20 mouse cellular contexts compared by ENCODE assay signal in genomic region chr13:107932423-107933032, GRCm38 (mm10).
DNase-seq lines count a peak whose midpoint lies in the region; ATAC-seq lines count a peak whose summit lies in the region.
"Had no signal": no experiment of that assay in that cellular context is flagged by ENCODE, and none has a peak within 500 bp of the region (broad histone marks: within the 10 kb centered on the region; RNA-seq: fewer than 3 reads in every experiment).

No protein-coding gene starts in this region.

- intact Hi-C loops in heart, postnatal 14 days (cut with DNase I) = no loop called here

- no peaks in the 10 kb centered on the region for H3K4me1 ChIP-seq in kidney, embryonic 14.5 days (ENCODE audit: control insufficient read depth, insufficient read depth, low read length)
- H3K4me1 ChIP-seq in lung, embryonic 16.5 days (replicated peaks; ENCODE audit: control insufficient read depth, insufficient read depth, low read length) = no peaks in the 10 kb centered on the region
- H3K4me1 ChIP-seq in embryonic facial prominence, embryonic 10.5 days = peaks cover 35% of the 10 kb centered on the region
- peaks cover 26% of the 10 kb centered on the region for H3K4me1 ChIP-seq in embryonic facial prominence, embryonic 13.5 days

- ATAC-seq in kidney, embryonic 14.5 days (ENCODE audit: low FRiP score, low TSS enrichment) = peak; percentile 82
- 0 out of 2 replicates have a peak, but pooled peaks have one; percentile 23 for ATAC-seq in lung, embryonic 16.5 days (ENCODE audit: low read depth)
- ATAC-seq in embryonic facial prominence, embryonic 13.5 days (ENCODE audit: insufficient number of reproducible peaks, insufficient read depth, low FRiP score, low TSS enrichment, low read depth) = 0 out of 2 replicates have a peak, but pooled peaks have one; percentile 44
- ATAC-seq in erythroblast, adult 5-6 weeks (replicated peaks; ENCODE audit: low FRiP score, poor library complexity, severe bottlenecking) = no peak
- ATAC-seq: forebrain, embryonic 15.5 days had no signal

- no peak overlapping the region for H3K9ac ChIP-seq in kidney, embryonic 14.5 days (ENCODE audit: low read depth, low read length)
- no peak overlapping the region for H3K9ac ChIP-seq in lung, embryonic 16.5 days (ENCODE audit: low read length)
- no peak overlapping the region for H3K9ac ChIP-seq in embryonic facial prominence, embryonic 13.5 days
- H3K9ac ChIP-seq: forebrain, embryonic 15.5 days; hindbrain, embryonic 13.5 days had no signal

- no peaks in the 10 kb centered on the region for H3K27me3 ChIP-seq in kidney, embryonic 14.5 days (ENCODE audit: control insufficient read depth, insufficient read depth, low read length)
- H3K27me3 ChIP-seq in lung, embryonic 16.5 days (ENCODE audit: control insufficient read depth, insufficient read depth, low read depth, low read length) = no peaks in the 10 kb centered on the region
- H3K27me3 ChIP-seq in embryonic facial prominence, embryonic 10.5 days (replicated peaks; ENCODE audit: low read depth, poor library complexity, severe bottlenecking) = peaks cover 18% of the 10 kb centered on the region; the same call in 1 of the 2 replicates
- H3K27me3 ChIP-seq in embryonic facial prominence, embryonic 13.5 days = peaks cover 37% of the 10 kb centered on the region
- H3K27me3 ChIP-seq: forebrain, embryonic 15.5 days had no signal

- H3K9me3 ChIP-seq in kidney, embryonic 14.5 days (ENCODE audit: control insufficient read depth, low read length) = no peaks in the 10 kb centered on the region
- no peaks in the 10 kb centered on the region for H3K9me3 ChIP-seq in lung, embryonic 16.5 days (ENCODE audit: control insufficient read depth, low read length)
- H3K9me3 ChIP-seq in embryonic facial prominence, embryonic 10.5 days = no peaks in the 10 kb centered on the region
- H3K9me3 ChIP-seq in embryonic facial prominence, embryonic 13.5 days = no peaks in the 10 kb centered on the region
- H3K9me3 ChIP-seq: forebrain, embryonic 15.5 days; hindbrain, embryonic 13.5 days had no signal

- no peaks in the 10 kb centered on the region for H3K36me3 ChIP-seq in kidney, embryonic 14.5 days (ENCODE audit: control insufficient read depth, insufficient read depth, low read length)
- H3K36me3 ChIP-seq in lung, embryonic 16.5 days (ENCODE audit: control insufficient read depth, insufficient read depth, low read length) = no peaks in the 10 kb centered on the region
- H3K36me3 ChIP-seq in embryonic facial prominence, embryonic 10.5 days (replicated peaks) = no peaks in the 10 kb centered on the region
- no peaks in the 10 kb centered on the region for H3K36me3 ChIP-seq in embryonic facial prominence, embryonic 13.5 days
- H3K36me3 ChIP-seq: forebrain, embryonic 15.5 days; hindbrain, embryonic 13.5 days had no signal

- H3K4me2 ChIP-seq in kidney, embryonic 14.5 days (replicated peaks; ENCODE audit: low read depth, low read length) = 0 out of 2 replicates have a peak overlapping the region, but pooled peaks have one; percentile 4
- no peak overlapping the region for H3K4me2 ChIP-seq in lung, embryonic 16.5 days (ENCODE audit: low read depth, low read length)
- 0 out of 2 replicates have a peak overlapping the region, but pooled peaks have one; percentile 9 for H3K4me2 ChIP-seq in embryonic facial prominence, embryonic 13.5 days
- H3K4me2 ChIP-seq: forebrain, embryonic 15.5 days; hindbrain, embryonic 13.5 days had no signal

- H3K27ac ChIP-seq in kidney, embryonic 14.5 days (ENCODE audit: low read depth, low read length) = no peak overlapping the region
- no peak overlapping the region for H3K27ac ChIP-seq in lung, embryonic 16.5 days (ENCODE audit: low read length)
- H3K27ac ChIP-seq in embryonic facial prominence, embryonic 10.5 days (replicated peaks) = no peak overlapping the region; the same call in 1 of the 2 replicates
- H3K27ac ChIP-seq in embryonic facial prominence, embryonic 13.5 days = no peak overlapping the region
- H3K27ac ChIP-seq: forebrain, embryonic 15.5 days; heart, adult 2 months; hindbrain, embryonic 13.5 days; left cerebral cortex, adult 2 months had no signal

- no peak for DNase-seq in kidney, postnatal 25 days
- DNase-seq in lung, postnatal 10 days = no peak
- peak; percentile 34 for DNase-seq in embryonic facial prominence, embryonic 10.5 days (ENCODE audit: low spot score)
- no peak for DNase-seq in heart, postnatal 14 days
- DNase-seq: adrenal gland, adult 2 months; cerebellum, adult 9-10 months; gastrocnemius, postnatal 14 days; heart, adult 2 months; layer of hippocampus, adult 9-11 months; left cerebral cortex, postnatal 4 days; liver; lung, postnatal 36 days; thymus, adult 18-20 months had no signal

- no peak overlapping the region for H3K4me3 ChIP-seq in kidney, embryonic 14.5 days (ENCODE audit: low read length)
- H3K4me3 ChIP-seq in lung, embryonic 16.5 days (ENCODE audit: low read length) = no peak overlapping the region
- H3K4me3 ChIP-seq in embryonic facial prominence, embryonic 10.5 days = no peak overlapping the region
- H3K4me3 ChIP-seq in embryonic facial prominence, embryonic 13.5 days = no peak overlapping the region
- H3K4me3 ChIP-seq: forebrain, embryonic 15.5 days; heart, adult 2 months; hindbrain, embryonic 13.5 days; left cerebral cortex, adult 2 months had no signal

- WGBS in kidney, embryonic 14.5 days = 21% methylated on average over 12 of the region's 12 CpGs
- WGBS in lung, embryonic 16.5 days = 33% methylated on average over 12 of the region's 12 CpGs
- WGBS in embryonic facial prominence, embryonic 10.5 days = 46% methylated on average over 12 of the region's 12 CpGs
- WGBS in embryonic facial prominence, embryonic 13.5 days = 24% methylated on average over 12 of the region's 12 CpGs
